Mouse (Mus musculus) hindbrain, embryonic 16.5 days (tissue): Measurements from ENCODE around the gene Chd8. TPM values are rescaled to one million over a fixed set of nuclear protein-coding genes. Genes with fewer than 3 reads are reported as not detected.
A peak's percentile ranks its signal among the peaks of the same experiment; 100 is the strongest.

Experiments
- ATAC-seq: fragments of 200-750 bp; cut with Nextera tagmentation; 2 replicates; pipeline ENCODE4 v1.8.0; 2017; ENCODE audit warnings: moderate TSS enrichment, moderate library complexity
- H3K27ac ChIP-seq: fragments of 300-500 bp; sonication (generic); 2 replicates; pipeline ENCODE4 v1.5.1; 2014; ENCODE audit warnings: low read depth, mild to moderate bottlenecking, control low read depth, low read length, moderate library complexity
- H3K27me3 ChIP-seq: fragments of 300-500 bp; sonication (generic); replicated peaks from 2 replicates; pipeline ENCODE4 v1.6.1; 2014; ENCODE audit warnings: low read length; ENCODE audit not compliant: control insufficient read depth, insufficient read depth
- H3K36me3 ChIP-seq: fragments of 300-500 bp; sonication (generic); 2 replicates; pipeline ENCODE4 v1.6.1; 2014; ENCODE audit warnings: mild to moderate bottlenecking, low read length, moderate library complexity, mixed read lengths; ENCODE audit not compliant: control insufficient read depth, insufficient read depth
- H3K4me1 ChIP-seq: fragments of 300-500 bp; sonication (generic); 2 replicates; pipeline ENCODE4 v1.6.1; 2014; ENCODE audit warnings: low read depth, low read length; ENCODE audit not compliant: control insufficient read depth, insufficient read depth
- H3K4me2 ChIP-seq: fragments of 300-500 bp; sonication (generic); 2 replicates; pipeline ENCODE4 v1.6.1; 2014; ENCODE audit warnings: mild to moderate bottlenecking, low read length, control low read depth, moderate library complexity
- H3K4me3 ChIP-seq: fragments of 300-500 bp; sonication (generic); 2 replicates; pipeline ENCODE4 v1.5.1; 2014; ENCODE audit warnings: mild to moderate bottlenecking, low read length, control low read depth, moderate library complexity
- H3K9ac ChIP-seq: fragments of 300-500 bp; sonication (generic); 2 replicates; pipeline ENCODE4 v1.6.1; 2014; ENCODE audit warnings: low read depth, mild to moderate bottlenecking, control low read depth, low read length, moderate library complexity
- H3K9me3 ChIP-seq: fragments of 300-500 bp; sonication (generic); 2 replicates; pipeline ENCODE4 v1.6.1; 2014; ENCODE audit warnings: mild to moderate bottlenecking, low read length, moderate library complexity; ENCODE audit not compliant: control insufficient read depth
- WGBS: fragments of 180-500 bp; shearing (Covaris S2); extraction: QIAGEN DNeasy Blood & Tissue Kit; methylation state at CpG from one replicate; pipeline ENCODE4 v1.1.7; 2014; 5-methylcytosine and 5-hydroxymethylcytosine counted together
- polyA plus RNA-seq: library from polyadenylated mRNA; unstranded; fragments of >200 nt; fragmentation: Nextera tagmentation; extraction: Ambion mirVana; gene quantifications from 2 replicates; pipeline ENCODE4 v1.2.1, GENCODE M21; 2015

Gene Chd8
- polyA plus RNA-seq, 1 experiment from 2014 or later, result 31.0 TPM

DNA sequence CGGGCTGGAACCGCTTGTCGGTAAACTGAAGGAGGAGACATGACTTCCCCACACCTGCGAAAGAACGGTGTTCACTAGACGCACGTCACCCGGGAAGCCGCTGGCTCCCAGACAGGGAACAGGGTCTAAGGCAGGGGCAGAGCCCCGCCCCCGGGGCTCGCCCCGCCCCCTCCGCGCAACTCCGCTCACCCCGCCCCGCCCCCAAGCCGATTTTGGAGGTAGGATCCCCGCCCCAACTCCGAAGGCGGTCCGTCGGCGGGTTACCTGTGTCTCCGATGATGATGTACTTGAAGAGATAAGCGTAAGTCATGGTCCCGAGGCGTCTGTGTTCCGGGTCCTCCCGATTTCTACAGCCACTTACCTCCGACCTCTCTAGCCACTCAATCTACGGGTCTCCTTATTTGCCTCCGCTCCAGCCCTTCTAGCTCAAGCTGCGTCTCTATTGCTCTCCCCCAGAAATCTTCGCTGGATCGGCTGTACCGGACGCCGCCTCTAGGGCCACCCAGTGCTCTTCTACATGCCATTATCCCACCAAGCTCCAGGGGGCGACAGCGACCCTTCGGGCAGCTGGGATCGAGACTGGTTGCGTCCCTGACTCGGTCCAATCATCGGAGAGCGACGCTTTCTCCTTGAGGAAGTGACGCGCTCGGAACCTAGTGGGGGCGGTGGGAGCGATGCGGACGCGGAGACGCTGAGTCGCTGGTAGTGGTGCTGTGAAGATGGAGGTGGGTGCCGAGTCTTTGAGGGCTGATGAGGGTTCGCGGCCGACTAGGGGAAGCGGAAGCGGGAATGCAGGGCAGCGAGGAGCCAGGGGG is 21.6 kb upstream of the Chd8 start, which contains the start of the genes Tox4 and Rab2b:
TSS of gene Tox4 (plus strand) at position 215 of the 815 bp plus-strand sequence.
TSS of gene Rab2b (minus strand) at position 614 of the 815 bp plus-strand sequence.
- Histone ChIP-seq H3K36me3 (peaks cover 10% of the 10 kb centered on the region; the same call in 1 of the 2 replicates), H3K27me3 (no peaks in the 10 kb centered on the region), H3K4me1 (peaks cover 10% of the 10 kb centered on the region), H3K4me3 (peak within 1 kb of the TSS; percentile 90), H3K9ac (peak within 1 kb of the TSS; percentile 89), H3K4me2 (peak within 1 kb of the TSS; percentile 70), H3K9me3 (no peaks in the 10 kb centered on the region), H3K27ac (peak within 1 kb of the TSS; percentile 84)
- ATAC-seq, result peak; percentile 99
- WGBS, result under 1% methylated on average over 59 of the region's 66 CpGs

DNA sequence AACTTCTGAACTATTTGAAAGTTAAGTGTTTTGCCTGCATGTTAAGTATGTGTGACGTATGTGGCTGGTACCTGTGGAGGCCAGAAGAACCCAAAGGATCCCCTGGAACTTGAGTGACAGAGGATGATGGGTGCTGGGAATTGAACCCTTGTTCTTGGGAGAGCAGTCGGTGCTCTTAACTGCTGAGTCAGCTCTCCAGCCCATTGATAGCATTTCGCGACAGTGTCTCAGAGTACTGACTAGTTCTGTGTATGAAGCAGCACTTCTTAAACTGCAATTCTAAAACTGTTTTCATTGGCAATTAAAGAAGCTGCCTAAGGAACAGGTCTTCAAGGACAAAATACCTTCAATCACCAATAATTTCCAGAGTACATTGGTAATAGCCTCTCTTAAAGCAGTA is 19.6 kb upstream of the Chd8 start:
- peaks cover 10% of the 10 kb centered on the region for H3K4me1 ChIP-seq
- no peak for ATAC-seq
- no peak overlapping the region for H3K9ac ChIP-seq
- H3K27ac ChIP-seq, result no peak overlapping the region
- H3K4me3 ChIP-seq, result no peak overlapping the region
- H3K4me2 ChIP-seq, result no peak overlapping the region
- H3K9me3 ChIP-seq, result no peaks in the 10 kb centered on the region
- H3K36me3 ChIP-seq, result peaks cover 14% of the 10 kb centered on the region
- H3K27me3 ChIP-seq, result no peaks in the 10 kb centered on the region
- WGBS, result 87% methylated on average over 4 of the region's 4 CpGs

DNA sequence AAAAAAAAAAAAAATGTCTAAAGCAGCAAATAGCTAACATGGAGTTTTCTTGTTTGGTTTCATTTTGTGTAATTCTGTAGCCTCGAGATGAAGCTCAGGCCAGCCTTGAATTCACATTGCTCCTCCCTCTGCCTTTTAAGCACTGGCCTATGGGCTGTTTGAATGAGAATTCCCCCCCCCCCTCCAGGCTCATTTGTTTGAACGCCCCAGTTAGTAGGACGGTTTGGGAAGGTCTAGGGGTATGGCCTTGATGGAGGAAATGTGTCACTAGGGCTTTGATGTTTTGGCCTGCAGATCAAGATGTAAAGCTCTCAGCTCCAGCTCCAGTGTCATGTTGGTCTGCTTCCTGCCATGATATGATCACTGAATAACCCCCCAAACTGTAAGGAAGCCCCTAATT is 15.2 kb upstream of the Chd8 start:
- WGBS, result 66% methylated on average over 3 of the region's 3 CpGs
- no peak for ATAC-seq
- Histone ChIP-seq H3K9me3 (no peaks in the 10 kb centered on the region), H3K27me3 (no peaks in the 10 kb centered on the region), H3K4me3 (no peak overlapping the region), H3K4me2 (no peak overlapping the region), H3K9ac (no peak overlapping the region), H3K27ac (no peak overlapping the region), H3K36me3 (peaks cover 19% of the 10 kb centered on the region), H3K4me1 (no peaks in the 10 kb centered on the region)

DNA sequence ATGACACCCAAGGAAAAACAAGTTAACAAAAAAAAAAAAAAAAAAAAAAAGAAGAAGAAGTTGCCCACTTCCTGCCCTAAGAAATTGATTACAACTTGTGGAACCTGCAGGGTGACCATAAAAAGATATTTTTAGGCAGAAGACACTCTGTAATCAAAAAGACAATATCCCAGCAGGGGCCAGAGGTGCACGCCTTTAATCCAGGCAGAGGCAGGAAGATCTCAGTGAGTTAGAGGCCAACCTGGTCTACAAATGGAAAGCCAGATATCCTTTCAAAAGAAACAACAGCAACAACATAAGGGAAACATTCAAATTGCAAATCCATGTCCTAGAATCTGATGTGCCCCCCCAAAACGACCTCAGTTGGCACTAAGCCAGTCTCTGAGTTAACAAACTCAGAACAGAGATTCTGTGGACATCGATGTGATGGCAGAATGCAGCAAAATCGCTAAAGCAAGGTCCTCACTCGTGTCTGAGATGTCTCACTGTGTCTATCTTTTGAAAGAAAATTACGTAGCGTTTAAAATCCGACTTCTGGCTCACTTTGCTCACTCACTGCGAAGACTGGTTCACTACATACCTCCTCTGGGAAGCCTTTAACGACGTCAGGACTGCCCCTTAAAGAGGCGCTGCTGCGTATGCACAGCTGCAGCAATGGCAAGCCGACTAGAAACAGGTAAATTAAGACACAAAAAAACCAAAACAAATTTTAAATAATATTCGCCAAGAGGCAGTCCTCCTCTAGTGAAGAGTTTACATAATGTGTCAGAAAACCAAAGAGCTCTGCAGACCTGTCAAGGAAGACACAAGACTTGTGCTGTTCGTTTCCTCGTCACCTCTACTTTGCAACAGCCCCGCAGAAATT is 1.0 kb downstream of the Chd8 start:
- WGBS, result 8% methylated on average over 18 of the region's 18 CpGs
- no peak for ATAC-seq
- Histone ChIP-seq H3K27ac (peak overlapping the region; percentile 94), H3K36me3 (no peaks in the 10 kb centered on the region; the same call in 1 of the 2 replicates), H3K4me2 (peak overlapping the region; percentile 71), H3K9ac (peak overlapping the region; percentile 85), H3K27me3 (no peaks in the 10 kb centered on the region), H3K4me1 (peaks cover 12% of the 10 kb centered on the region), H3K4me3 (peak overlapping the region; percentile 55), H3K9me3 (no peaks in the 10 kb centered on the region)

DNA sequence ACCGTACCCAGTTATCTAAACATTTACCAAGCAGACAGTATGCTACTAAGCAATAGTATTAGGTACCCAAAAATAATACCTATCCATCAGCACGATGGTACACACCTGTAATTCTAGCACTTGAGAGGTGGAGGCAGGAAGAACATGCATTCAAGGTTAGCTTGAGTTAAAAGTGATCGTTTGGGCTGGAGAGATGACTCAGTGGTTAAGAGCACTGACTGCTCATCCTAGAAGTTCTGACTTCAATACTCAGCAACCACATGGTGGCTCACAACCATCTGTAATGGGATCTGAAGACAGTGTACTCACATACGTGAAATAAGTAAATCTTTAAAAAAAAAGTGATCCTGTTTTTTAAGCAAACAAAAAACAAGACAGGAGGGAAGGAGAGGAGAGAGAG is 11.5 kb downstream of the Chd8 start:
- Histone ChIP-seq H3K4me3 (no peak overlapping the region), H3K4me1 (peaks cover 15% of the 10 kb centered on the region), H3K27me3 (no peaks in the 10 kb centered on the region), H3K9me3 (no peaks in the 10 kb centered on the region), H3K4me2 (no peak overlapping the region), H3K27ac (no peak overlapping the region), H3K9ac (no peak overlapping the region), H3K36me3 (no peaks in the 10 kb centered on the region)
- 87% methylated on average over 4 of the region's 4 CpGs for WGBS
- no peak for ATAC-seq

DNA sequence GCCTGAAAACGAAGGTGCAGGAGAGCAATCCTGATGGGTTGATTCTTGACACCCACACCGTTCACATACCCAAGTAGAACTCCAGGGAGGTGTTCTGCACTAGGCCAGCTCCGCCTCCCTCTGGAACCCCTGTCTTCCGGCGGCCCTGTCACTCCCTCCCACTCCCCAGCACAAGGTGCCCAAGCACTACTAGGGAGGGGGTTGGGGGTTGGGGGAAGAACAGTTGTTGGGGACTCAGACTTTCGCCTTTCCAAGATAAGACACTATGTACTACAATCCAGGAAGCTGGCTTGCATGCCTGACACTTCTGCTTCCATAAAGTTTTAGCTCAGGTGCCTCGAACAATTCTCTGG is 12.9 kb downstream of the Chd8 start:
- Histone ChIP-seq H3K27ac (peak overlapping the region; percentile 74), H3K36me3 (no peaks in the 10 kb centered on the region), H3K27me3 (no peaks in the 10 kb centered on the region), H3K4me3 (peak overlapping the region; percentile 61), H3K9me3 (no peaks in the 10 kb centered on the region), H3K4me1 (peaks cover 15% of the 10 kb centered on the region), H3K9ac (peak overlapping the region; percentile 80), H3K4me2 (peak overlapping the region; percentile 87)
- peak; percentile 88 for ATAC-seq
- 10% methylated on average over 7 of the region's 7 CpGs for WGBS

DNA sequence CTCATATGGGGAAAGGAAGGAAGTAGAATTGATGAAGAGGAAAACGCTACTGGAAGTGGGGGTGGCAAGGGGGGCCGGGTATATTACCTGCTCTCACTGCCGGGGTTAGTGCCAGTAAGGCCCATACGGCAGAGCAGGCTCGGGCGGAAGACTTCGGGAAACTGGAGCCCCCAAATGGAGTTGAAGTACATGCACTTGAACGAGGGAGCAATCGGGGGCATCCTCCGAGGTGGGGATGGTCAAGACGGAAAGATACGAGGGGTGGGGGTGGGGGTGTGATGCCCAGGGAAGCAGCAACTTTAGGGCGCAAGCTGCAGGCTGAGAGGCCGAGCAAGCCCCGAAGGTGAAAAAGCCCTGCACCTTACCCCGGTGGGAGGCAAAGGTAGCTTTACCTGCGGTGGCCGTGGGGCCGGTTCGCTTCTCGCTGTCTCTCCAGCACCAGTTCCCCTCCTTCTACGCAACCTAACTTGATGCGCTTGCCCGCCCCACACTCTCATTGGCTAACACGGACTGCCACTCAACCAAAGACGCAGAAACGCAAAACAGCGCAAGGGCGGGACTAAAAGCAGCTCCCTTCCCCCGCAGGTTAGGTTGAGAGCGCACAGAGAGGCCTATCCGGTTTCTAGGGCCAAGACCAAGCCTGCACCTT is 13.4 kb downstream of the Chd8 start:
- H3K9ac ChIP-seq, result peak overlapping the region; percentile 80
- peak overlapping the region; percentile 74 for H3K27ac ChIP-seq
- no peaks in the 10 kb centered on the region for H3K9me3 ChIP-seq
- under 1% methylated on average over 32 of the region's 32 CpGs for WGBS
- H3K4me1 ChIP-seq, result peaks cover 15% of the 10 kb centered on the region
- H3K4me2 ChIP-seq, result peak overlapping the region; percentile 87
- H3K36me3 ChIP-seq, result no peaks in the 10 kb centered on the region
- ATAC-seq, result peak; percentile 99
- peak overlapping the region; percentile 61 for H3K4me3 ChIP-seq
- H3K27me3 ChIP-seq, result no peaks in the 10 kb centered on the region

DNA sequence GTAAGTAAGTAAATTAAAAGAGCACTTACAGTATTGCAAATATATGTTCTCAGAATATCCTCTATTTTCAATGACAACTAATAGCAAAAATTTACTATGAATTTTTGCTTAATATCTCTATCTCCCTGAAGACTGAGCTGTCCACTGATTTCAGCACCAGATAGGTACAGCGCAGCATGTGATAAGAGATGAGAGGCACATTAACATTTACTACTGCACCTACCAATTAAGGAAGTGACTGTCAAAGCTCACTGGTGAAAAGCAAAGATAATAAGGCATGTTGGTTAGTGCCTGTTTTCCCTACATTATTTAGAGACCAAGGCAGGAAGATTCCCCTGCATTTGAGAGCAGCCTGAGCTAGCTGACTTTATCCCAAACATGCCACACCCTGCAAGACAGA is 21.4 kb downstream of the Chd8 start:
- no peaks in the 10 kb centered on the region for H3K4me1 ChIP-seq
- H3K4me3 ChIP-seq, result no peak overlapping the region
- no peak for ATAC-seq
- H3K27me3 ChIP-seq, result no peaks in the 10 kb centered on the region
- H3K4me2 ChIP-seq, result no peak overlapping the region
- WGBS, result 90% methylated on average over 1 of the region's 1 CpGs
- H3K36me3 ChIP-seq, result peaks cover 43% of the 10 kb centered on the region
- H3K27ac ChIP-seq, result no peak overlapping the region
- no peak overlapping the region for H3K9ac ChIP-seq
- no peaks in the 10 kb centered on the region for H3K9me3 ChIP-seq

DNA sequence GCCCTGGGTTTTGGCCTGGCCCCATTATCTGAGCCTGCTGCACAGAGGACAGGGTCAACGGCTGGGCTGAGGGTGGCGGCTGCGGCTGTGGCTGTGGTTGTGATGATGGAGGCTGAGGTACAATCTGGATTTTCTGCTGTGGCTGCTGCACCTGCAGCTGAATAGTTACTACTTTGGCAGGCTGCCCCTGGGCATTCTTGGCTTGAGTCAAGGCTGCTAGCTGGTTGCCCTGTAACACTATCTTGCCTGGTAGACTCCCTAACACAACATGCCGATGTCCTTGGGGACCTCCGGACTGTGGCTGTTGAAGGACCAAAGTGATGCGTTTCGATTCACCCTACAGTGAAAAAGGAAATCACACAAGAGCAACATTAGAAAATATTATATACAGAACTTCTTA is 22.4 kb downstream of the Chd8 start:
- no peaks in the 10 kb centered on the region for H3K9me3 ChIP-seq
- ATAC-seq, result no peak
- H3K9ac ChIP-seq, result no peak overlapping the region
- H3K4me1 ChIP-seq, result no peaks in the 10 kb centered on the region
- H3K27me3 ChIP-seq, result no peaks in the 10 kb centered on the region
- WGBS, result 90% methylated on average over 7 of the region's 7 CpGs
- no peak overlapping the region for H3K4me3 ChIP-seq
- no peak overlapping the region for H3K4me2 ChIP-seq
- H3K36me3 ChIP-seq, result peaks cover 49% of the 10 kb centered on the region
- no peak overlapping the region for H3K27ac ChIP-seq
